Comparison of ENCODE assay signal across 8 mouse cellular contexts in genomic region chr10:63089103-63089757, GRCm38 (mm10). TPM values are rescaled to one million over a fixed set of nuclear protein-coding genes. Genes with fewer than 3 reads are reported as not detected.
DNase-seq lines count a peak whose midpoint lies in the region; ATAC-seq lines count a peak whose summit lies in the region.

No protein-coding gene starts in this region.

- intact Hi-C loops in heart, postnatal 25 days (cut with DNase I), result no loop called here

- H3K36me3 ChIP-seq in heart, embryonic 10.5 days, result no peaks in the 10 kb centered on the region
- H3K36me3 ChIP-seq in embryonic facial prominence, embryonic 14.5 days (ENCODE audit: control insufficient read depth, insufficient read depth, low read length), result no peaks in the 10 kb centered on the region
- H3K36me3 ChIP-seq in liver, embryonic 12.5 days, result no peaks in the 10 kb centered on the region

- H3K9ac ChIP-seq in embryonic facial prominence, embryonic 14.5 days (ENCODE audit: low read depth, low read length), result peak overlapping the region; percentile 52
- no peak overlapping the region; the same call in 1 of the 2 replicates for H3K9ac ChIP-seq in liver, embryonic 12.5 days

- peaks cover 14% of the 10 kb centered on the region; the same call in 1 of the 2 replicates for H3K27me3 ChIP-seq in heart, embryonic 10.5 days (ENCODE audit: insufficient read depth, poor library complexity, severe bottlenecking)
- no peaks in the 10 kb centered on the region for H3K27me3 ChIP-seq in embryonic facial prominence, embryonic 14.5 days (replicated peaks; ENCODE audit: control insufficient read depth, insufficient read depth, low read length)
- H3K27me3 ChIP-seq in liver, embryonic 12.5 days (replicated peaks), result peaks cover 34% of the 10 kb centered on the region

- ATAC-seq in embryonic facial prominence, embryonic 14.5 days (ENCODE audit: low read depth), result peak; percentile 33; the same call in 1 of the 2 replicates
- ATAC-seq in liver, embryonic 12.5 days, result no peak

- peak overlapping the region; percentile 58 for H3K4me3 ChIP-seq in heart, embryonic 10.5 days
- H3K4me3 ChIP-seq in embryonic facial prominence, embryonic 14.5 days (ENCODE audit: low read depth, low read length), result peak overlapping the region; percentile 28
- H3K4me3 ChIP-seq in liver, embryonic 12.5 days, result 0 out of 2 replicates have a peak overlapping the region, but pooled peaks have one; percentile 12

- WGBS in heart, embryonic 10.5 days, result 40% methylated on average over 8 of the region's 8 CpGs
- 27% methylated on average over 8 of the region's 8 CpGs for WGBS in embryonic facial prominence, embryonic 14.5 days
- 33% methylated on average over 8 of the region's 8 CpGs for WGBS in liver, embryonic 12.5 days (ENCODE audit: insufficient replicate concordance)

- no peak for DNase-seq in heart, embryonic 10.5 days (ENCODE audit: low spot score)
- no peak for DNase-seq in heart, postnatal 25 days (ENCODE audit: low spot score)
- DNase-seq in 416B (ENCODE audit: low read depth), result peak; percentile 36
- DNase-seq in embryonic facial prominence, embryonic 14.5 days (ENCODE audit: low spot score), result peak; percentile 56
- peak; percentile 11 for DNase-seq in thymus, postnatal 25 days
- DNase-seq in natural killer cell, adult 2 months (ENCODE audit: low spot score in 2 of 2), result no peak
- DNase-seq in urinary bladder, postnatal 25 days (ENCODE audit: low spot score), result no peak

- H3K9me3 ChIP-seq in heart, embryonic 10.5 days, result no peaks in the 10 kb centered on the region
- no peaks in the 10 kb centered on the region for H3K9me3 ChIP-seq in embryonic facial prominence, embryonic 14.5 days (ENCODE audit: control insufficient read depth, low read length)
- no peaks in the 10 kb centered on the region for H3K9me3 ChIP-seq in liver, embryonic 12.5 days (replicated peaks)

- no peak overlapping the region for H3K27ac ChIP-seq in heart, embryonic 10.5 days
- no peak overlapping the region for H3K27ac ChIP-seq in embryonic facial prominence, embryonic 14.5 days (replicated peaks; ENCODE audit: low read depth, low read length)
- no peak overlapping the region for H3K27ac ChIP-seq in liver, embryonic 12.5 days

- peaks cover 16% of the 10 kb centered on the region for H3K4me1 ChIP-seq in heart, embryonic 10.5 days
- H3K4me1 ChIP-seq in embryonic facial prominence, embryonic 14.5 days (ENCODE audit: control insufficient read depth, insufficient read depth, low read length), result peaks cover 10% of the 10 kb centered on the region
- peaks cover 20% of the 10 kb centered on the region for H3K4me1 ChIP-seq in liver, embryonic 12.5 days

- H3K4me2 ChIP-seq in embryonic facial prominence, embryonic 14.5 days (ENCODE audit: low read depth, low read length), result peak overlapping the region; percentile 56
- peak overlapping the region; percentile 55 for H3K4me2 ChIP-seq in liver, embryonic 12.5 days

RNA-seq across cellular contexts. Expression of gene Atoh7, which starts 10.2 kb away (rescaled TPM):
- polyA plus RNA-seq in heart, embryonic 10.5 days (2016; fragmentation: Nextera tagmentation; extraction: Ambion mirVana), result not detected in 2 replicates
- not detected for total RNA-seq in heart, postnatal 25 days (2021)
- polyA plus RNA-seq in embryonic facial prominence, embryonic 14.5 days (2014; fragmentation: Nextera tagmentation; extraction: Ambion mirVana), result 1.1 TPM in 1 of 2 replicates, not detected in the other
- polyA plus RNA-seq in liver, embryonic 12.5 days (2016; fragmentation: Nextera tagmentation; extraction: Ambion mirVana), result not detected in 2 replicates

RNA-seq across cellular contexts. Expression of gene Pbld1, which starts 29.3 kb away (rescaled TPM):
- polyA plus RNA-seq in heart, embryonic 10.5 days (2016; fragmentation: Nextera tagmentation; extraction: Ambion mirVana), result 0.42 and 1.7 TPM in 2 replicates
- 1 to 10 TPM; 1.1 to 1.4 TPM for total RNA-seq in heart, postnatal 25 days (2021)
- 0.56 and 0.58 TPM in 2 replicates for polyA plus RNA-seq in embryonic facial prominence, embryonic 14.5 days (2014; fragmentation: Nextera tagmentation; extraction: Ambion mirVana)
- 1.7 and 2.2 TPM in 2 replicates for polyA plus RNA-seq in liver, embryonic 12.5 days (2016; fragmentation: Nextera tagmentation; extraction: Ambion mirVana)

Comparison
In these comparisons a context has a peak if more than half of its experiments do, and no peak if none do; other contexts are left out.
1. DNase-seq: peak in 416B (single experiment), embryonic facial prominence, embryonic 14.5 days (single experiment) and thymus, postnatal 25 days (single experiment); none in heart, embryonic 10.5 days (single experiment), heart, postnatal 25 days (single experiment), natural killer cell, adult 2 months (0 of 2) and urinary bladder, postnatal 25 days (single experiment).
2. Peak in every context shown above with its lines, with median percentiles within 50 percentile points of each other: H3K4me3 ChIP-seq.